Mouse (Mus musculus): ENCODE measurements at regions not wholly inside any gene's neighbourhood (a gene's known extent, or its start where the extent isn't known, plus 50 kb on each side); places are given as distances from the start of the nearest gene placed in this dataset.

DNA sequence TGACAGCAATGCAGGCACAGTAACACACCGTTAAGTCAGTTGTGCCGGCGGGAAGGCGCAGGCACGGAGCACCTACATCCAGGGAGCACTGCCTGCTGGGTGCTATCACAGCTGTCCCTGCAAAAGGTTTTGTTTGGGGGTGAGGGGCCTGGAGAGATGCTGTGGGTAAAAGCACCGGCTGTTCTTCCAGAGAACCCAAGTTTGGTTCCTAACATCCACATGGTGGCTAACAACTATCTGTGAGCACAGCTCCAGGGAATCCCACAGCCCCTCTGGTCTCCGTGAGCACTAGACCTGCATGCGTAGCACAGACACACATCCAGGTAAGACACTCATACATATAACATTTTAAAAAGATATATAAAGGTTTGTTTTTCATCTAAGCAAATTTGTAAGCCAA is 72.0 kb upstream of the Slc38a4 start:
- Histone ChIP-seq H3K4me3 (ENCODE audit: insufficient read depth in 1 of 2, low read depth in 1 of 2, low read length in 2 of 2, poor library complexity in 1 of 2, severe bottlenecking in 1 of 2) (no peak overlapping the region), H3K9ac (ENCODE audit: insufficient read depth, low read depth, low read length, poor library complexity, severe bottlenecking) (no peak overlapping the region), H3K27ac (ENCODE audit: insufficient read depth, low read depth, low read length, poor library complexity, severe bottlenecking) (no peak overlapping the region), H3K4me1 (ENCODE audit: control insufficient read depth in 2 of 2, insufficient read depth in 2 of 2, low read length in 2 of 2, poor library complexity in 1 of 2) (no peaks in the 10 kb centered on the region), H3K36me3 (ENCODE audit: control insufficient read depth, insufficient read depth, low read length, poor library complexity, severe bottlenecking) (no peaks in the 10 kb centered on the region), H3K9me3 (ENCODE audit: control insufficient read depth, insufficient read depth, low read depth, low read length) (no peaks in the 10 kb centered on the region)
- in situ Hi-C loops (cut with MboI; ENCODE audit: low sequenced_read_pairs in 2 of 2, unreplicated experiment in 2 of 2) = loop anchor here in 1 of 2 experiments (25.0 kb wide), 1 partner anchor 165 kb away; no protein-coding TSS in a partner anchor
- no peak for DNase-seq (ENCODE audit: low read depth, low spot score)
- TF ChIP-seq MAFK (IDR thresholded peaks at IDR 0.05; ENCODE audit: insufficient read depth, low read depth, low read length) = no peak
- no peak for TF ChIP-seq ZC3H11A (IDR thresholded peaks at IDR 0.05; ENCODE audit: borderline replicate concordance, low read depth, low read length)
- no peak for TF ChIP-seq ZNF384 (IDR thresholded peaks at IDR 0.05; ENCODE audit: low read depth, low read length)
- no peak for TF ChIP-seq CHD2 (IDR thresholded peaks at IDR 0.05; ENCODE audit: low read depth, low read length)
- TF ChIP-seq HCFC1 (IDR thresholded peaks at IDR 0.05; ENCODE audit: borderline replicate concordance, insufficient read depth, low read length) = no peak

DNA sequence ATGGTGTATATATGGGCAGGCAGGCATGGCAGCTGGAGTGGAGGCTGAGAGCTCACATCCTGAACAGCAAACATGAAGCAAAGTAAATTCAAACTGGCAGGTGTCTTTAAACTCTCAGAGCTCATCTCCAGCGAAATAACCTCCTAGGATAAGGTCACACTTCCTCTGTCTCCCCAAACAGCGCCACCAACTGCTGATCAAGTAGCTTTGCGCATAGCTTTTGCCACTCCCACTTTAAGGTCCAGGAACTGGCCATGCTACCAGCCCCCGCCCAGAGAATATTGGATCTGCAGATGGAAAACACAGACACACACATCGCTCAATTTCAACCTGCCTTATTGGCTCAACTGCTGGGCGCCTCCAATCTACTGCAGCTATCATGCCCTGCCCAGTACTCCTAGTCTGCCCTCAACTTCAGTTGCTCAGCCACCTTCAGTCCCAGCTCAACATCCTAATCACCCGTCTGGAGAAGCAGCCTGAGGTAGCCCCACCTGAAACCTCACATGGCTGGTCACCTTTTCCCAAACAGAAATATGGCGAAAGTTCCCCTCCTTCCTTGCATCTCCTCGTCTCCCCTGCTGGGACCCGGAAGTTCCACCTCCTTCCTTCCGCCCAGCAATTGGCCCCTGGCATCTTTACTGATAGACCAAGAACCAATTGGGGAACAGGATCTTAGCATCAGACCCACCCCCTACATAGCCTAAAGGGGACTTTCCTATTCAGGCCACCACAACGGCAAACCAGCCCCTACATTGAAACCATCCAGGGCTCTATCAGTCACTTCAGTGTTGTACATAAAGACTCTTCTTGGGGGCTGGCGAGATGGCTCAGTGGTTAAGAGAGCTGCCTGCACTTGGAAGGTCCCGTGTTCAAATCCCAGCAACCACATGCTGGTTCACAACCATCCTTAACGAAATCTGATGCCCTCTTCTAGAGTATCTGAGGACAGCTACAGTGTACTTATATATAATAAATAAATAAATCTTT is 70.4 kb upstream of the Slc38a4 start:
- Histone ChIP-seq H3K4me1 (ENCODE audit: control insufficient read depth in 2 of 2, insufficient read depth in 2 of 2, low read length in 2 of 2, poor library complexity in 1 of 2) (no peaks in the 10 kb centered on the region), H3K27ac (ENCODE audit: insufficient read depth, low read depth, low read length, poor library complexity, severe bottlenecking) (no peak overlapping the region), H3K36me3 (ENCODE audit: control insufficient read depth, insufficient read depth, low read length, poor library complexity, severe bottlenecking) (no peaks in the 10 kb centered on the region), H3K9me3 (ENCODE audit: control insufficient read depth, insufficient read depth, low read depth, low read length) (no peaks in the 10 kb centered on the region), H3K9ac (ENCODE audit: insufficient read depth, low read depth, low read length, poor library complexity, severe bottlenecking) (peak overlapping the region; percentile 74; the same call in 1 of the 2 replicates), H3K4me3 (ENCODE audit: insufficient read depth in 1 of 2, low read depth in 1 of 2, low read length in 2 of 2, poor library complexity in 1 of 2, severe bottlenecking in 1 of 2) (peak overlapping the region; percentile 47 to 86; a peak in 3 of 4 replicates)
- peak; percentile 28 for DNase-seq (ENCODE audit: low read depth, low spot score)
- in situ Hi-C loops (cut with MboI; ENCODE audit: low sequenced_read_pairs in 2 of 2, unreplicated experiment in 2 of 2) = loop anchor here in 1 of 2 experiments (25.0 kb wide), 1 partner anchor 164 kb away; no protein-coding TSS in a partner anchor
- no peak for TF ChIP-seq CHD2 (IDR thresholded peaks at IDR 0.05; ENCODE audit: low read depth, low read length)
- no peak for TF ChIP-seq ZC3H11A (IDR thresholded peaks at IDR 0.05; ENCODE audit: borderline replicate concordance, low read depth, low read length)
- TF ChIP-seq MAFK (IDR thresholded peaks at IDR 0.05; ENCODE audit: insufficient read depth, low read depth, low read length) = no peak
- no peak for TF ChIP-seq ZNF384 (IDR thresholded peaks at IDR 0.05; ENCODE audit: low read depth, low read length)
- TF ChIP-seq HCFC1 (IDR thresholded peaks at IDR 0.05; ENCODE audit: borderline replicate concordance, insufficient read depth, low read length) = no peak

DNA sequence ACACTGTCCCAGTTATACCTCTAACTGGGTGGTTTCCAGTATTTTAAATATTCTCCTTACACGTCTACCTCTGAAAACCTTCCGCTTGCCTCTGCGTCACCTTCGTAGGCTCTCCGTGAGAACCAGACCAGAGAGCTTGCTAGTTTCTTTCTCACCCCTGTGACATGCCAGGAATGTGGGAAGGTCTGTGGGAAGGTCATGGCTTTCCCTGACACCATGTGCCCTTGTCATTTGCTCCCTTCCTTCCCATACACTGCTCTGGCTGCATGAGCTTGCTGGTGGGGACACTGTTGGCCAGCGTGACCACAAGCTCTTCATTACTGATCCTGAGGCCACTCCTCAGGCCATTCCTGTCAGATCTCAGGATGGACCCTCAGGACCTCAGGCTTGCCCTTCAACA is 66.5 kb upstream of the Slc38a4 start:
- in situ Hi-C loops (cut with MboI; ENCODE audit: low sequenced_read_pairs in 2 of 2, unreplicated experiment in 2 of 2) = no loop called here
- no peaks in the 10 kb centered on the region for H3K36me3 ChIP-seq (ENCODE audit: control insufficient read depth, insufficient read depth, low read length, poor library complexity, severe bottlenecking)
- DNase-seq (ENCODE audit: low read depth, low spot score) = no peak
- H3K9ac ChIP-seq (ENCODE audit: insufficient read depth, low read depth, low read length, poor library complexity, severe bottlenecking) = no peak overlapping the region
- H3K27ac ChIP-seq (ENCODE audit: insufficient read depth, low read depth, low read length, poor library complexity, severe bottlenecking) = no peak overlapping the region
- H3K4me1 ChIP-seq (ENCODE audit: control insufficient read depth in 2 of 2, insufficient read depth in 2 of 2, low read length in 2 of 2, poor library complexity in 1 of 2) = no peaks in the 10 kb centered on the region
- TF ChIP-seq MAFK (IDR thresholded peaks at IDR 0.05; ENCODE audit: insufficient read depth, low read depth, low read length) (no peak), CHD2 (IDR thresholded peaks at IDR 0.05; ENCODE audit: low read depth, low read length) (no peak), ZC3H11A (IDR thresholded peaks at IDR 0.05; ENCODE audit: borderline replicate concordance, low read depth, low read length) (no peak), ZNF384 (IDR thresholded peaks at IDR 0.05; ENCODE audit: low read depth, low read length) (no peak), HCFC1 (IDR thresholded peaks at IDR 0.05; ENCODE audit: borderline replicate concordance, insufficient read depth, low read length) (no peak)
- no peaks in the 10 kb centered on the region for H3K9me3 ChIP-seq (ENCODE audit: control insufficient read depth, insufficient read depth, low read depth, low read length)
- no peak overlapping the region for H3K4me3 ChIP-seq (ENCODE audit: insufficient read depth in 1 of 2, low read depth in 1 of 2, low read length in 2 of 2, poor library complexity in 1 of 2, severe bottlenecking in 1 of 2)

DNA sequence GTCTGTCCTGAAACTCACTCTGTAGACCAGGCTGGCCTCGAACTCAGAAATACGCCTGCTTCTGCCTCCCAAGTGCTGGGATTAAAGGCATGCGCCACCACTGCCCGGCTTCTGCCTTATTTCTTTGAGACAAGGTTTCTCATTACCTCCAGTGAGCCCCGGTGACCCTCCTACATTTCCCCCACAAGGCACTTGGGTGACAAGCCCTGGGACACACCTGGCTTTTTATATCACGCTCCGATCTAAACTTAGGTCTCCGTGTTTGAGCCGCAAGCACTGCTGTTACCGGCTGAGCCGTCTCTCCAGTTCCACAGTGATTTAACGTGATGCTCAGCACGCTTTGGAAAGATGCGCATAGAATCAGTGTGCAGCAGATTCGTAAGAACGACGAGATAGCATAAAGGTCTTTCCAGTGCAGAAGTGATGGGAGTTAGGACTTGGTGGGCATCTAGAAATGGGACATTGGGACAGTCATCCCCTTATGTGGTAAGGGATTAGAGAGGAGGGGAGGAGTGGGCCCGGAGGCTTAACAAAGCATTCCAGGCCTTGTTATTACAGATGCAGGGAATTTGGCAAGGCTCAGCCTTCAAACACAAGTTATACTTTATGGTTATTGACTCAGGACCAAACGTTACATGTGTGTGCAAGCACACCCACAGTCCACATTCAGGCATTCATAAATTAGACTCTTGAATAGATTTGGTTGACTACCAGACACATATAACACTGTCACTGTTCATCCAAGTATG is 56.9 kb upstream of the Slc38a4 start:
- Histone ChIP-seq H3K9me3 (ENCODE audit: control insufficient read depth, insufficient read depth, low read depth, low read length) (no peaks in the 10 kb centered on the region), H3K4me3 (ENCODE audit: insufficient read depth in 1 of 2, low read depth in 1 of 2, low read length in 2 of 2, poor library complexity in 1 of 2, severe bottlenecking in 1 of 2) (no peak overlapping the region), H3K9ac (ENCODE audit: insufficient read depth, low read depth, low read length, poor library complexity, severe bottlenecking) (no peak overlapping the region), H3K27ac (ENCODE audit: insufficient read depth, low read depth, low read length, poor library complexity, severe bottlenecking) (no peak overlapping the region), H3K4me1 (ENCODE audit: control insufficient read depth in 2 of 2, insufficient read depth in 2 of 2, low read length in 2 of 2, poor library complexity in 1 of 2) (no peaks in the 10 kb centered on the region), H3K36me3 (ENCODE audit: control insufficient read depth, insufficient read depth, low read length, poor library complexity, severe bottlenecking) (no peaks in the 10 kb centered on the region)
- DNase-seq (ENCODE audit: low read depth, low spot score) = no peak
- in situ Hi-C loops (cut with MboI; ENCODE audit: low sequenced_read_pairs in 2 of 2, unreplicated experiment in 2 of 2) = no loop called here
- TF ChIP-seq ZC3H11A (IDR thresholded peaks at IDR 0.05; ENCODE audit: borderline replicate concordance, low read depth, low read length) = no peak
- no peak for TF ChIP-seq ZNF384 (IDR thresholded peaks at IDR 0.05; ENCODE audit: low read depth, low read length)
- no peak for TF ChIP-seq MAFK (IDR thresholded peaks at IDR 0.05; ENCODE audit: insufficient read depth, low read depth, low read length)
- no peak for TF ChIP-seq HCFC1 (IDR thresholded peaks at IDR 0.05; ENCODE audit: borderline replicate concordance, insufficient read depth, low read length)
- TF ChIP-seq CHD2 (IDR thresholded peaks at IDR 0.05; ENCODE audit: low read depth, low read length) = no peak

All from ES-E14 (cell line).